Mouse (Mus musculus): ENCODE measurements around the gene Lrrn4cl.

- no peak for TF ChIP-seq CTCF (IDR thresholded peaks at IDR 0.05; ENCODE audit: low read depth)
- TF ChIP-seq EP300 (IDR thresholded peaks at IDR 0.05; ENCODE audit: low read depth): no peak
These were observed at the start of gene Lrrn4cl for GRCm38 (mm10) chr19:8850402-8850901.

Data from heart, postnatal 0 days (tissue).